In genomic region chr8:81491097-81491705, GRCm38 (mm10) we compare ENCODE assay signal across 18 mouse cellular contexts.
DNase-seq lines count a peak whose midpoint lies in the region; ATAC-seq and TF ChIP-seq lines count a peak whose summit lies in the region.
"Had no signal": no experiment of that assay in that cellular context is flagged by ENCODE, and none has a peak within 500 bp of the region (broad histone marks: within the 10 kb centered on the region; RNA-seq: fewer than 3 reads in every experiment).

No protein-coding gene starts in this region.

- no peaks in the 10 kb centered on the region for H3K36me3 ChIP-seq in liver, embryonic 11.5 days (ENCODE audit: control insufficient read depth, insufficient read depth, low read length)
- no peaks in the 10 kb centered on the region for H3K36me3 ChIP-seq in liver, postnatal 0 days (replicated peaks; ENCODE audit: insufficient read depth, low read length)
- no peaks in the 10 kb centered on the region for H3K36me3 ChIP-seq in G1E (replicated peaks)
- H3K36me3 ChIP-seq in embryonic facial prominence, embryonic 11.5 days (replicated peaks; ENCODE audit: control insufficient read depth, insufficient read depth, low read depth, low read length): no peaks in the 10 kb centered on the region
- H3K36me3 ChIP-seq: forebrain, embryonic 15.5 days; hindbrain, embryonic 10.5 days; liver, embryonic 12.5 days; midbrain, embryonic 13.5 days; neural tube, embryonic 13.5 days had no signal

- no peaks in the 10 kb centered on the region for H3K27me3 ChIP-seq in liver, embryonic 11.5 days (replicated peaks; ENCODE audit: control insufficient read depth, insufficient read depth, low read length)
- H3K27me3 ChIP-seq in liver, postnatal 0 days (ENCODE audit: insufficient read depth, low read length): no peaks in the 10 kb centered on the region
- H3K27me3 ChIP-seq in G1E (ENCODE audit: insufficient read depth, low read length): no peaks in the 10 kb centered on the region
- no peaks in the 10 kb centered on the region for H3K27me3 ChIP-seq in embryonic facial prominence, embryonic 11.5 days (ENCODE audit: control insufficient read depth, insufficient read depth, low read length)
- H3K27me3 ChIP-seq: forebrain, embryonic 15.5 days; liver, embryonic 12.5 days; midbrain, embryonic 13.5 days; neural tube, embryonic 13.5 days had no signal

- no peak for TF ChIP-seq EP300 in liver, postnatal 0 days (IDR thresholded peaks at IDR 0.05; ENCODE audit: low read depth)

- no peak overlapping the region for H3K27ac ChIP-seq in liver, embryonic 11.5 days (ENCODE audit: low read depth, low read length)
- no peak overlapping the region for H3K27ac ChIP-seq in liver, postnatal 0 days (ENCODE audit: low read depth)
- no peak overlapping the region for H3K27ac ChIP-seq in embryonic facial prominence, embryonic 11.5 days (replicated peaks; ENCODE audit: low read depth, low read length)
- H3K27ac ChIP-seq: forebrain, embryonic 15.5 days; hindbrain, embryonic 10.5 days; liver, embryonic 12.5 days; midbrain, embryonic 13.5 days; neural tube, embryonic 13.5 days had no signal

- H3K4me1 ChIP-seq in liver, embryonic 11.5 days (replicated peaks; ENCODE audit: control insufficient read depth, insufficient read depth, low read length): no peaks in the 10 kb centered on the region
- H3K4me1 ChIP-seq in liver, postnatal 0 days (ENCODE audit: insufficient read depth): no peaks in the 10 kb centered on the region
- peaks cover 6% of the 10 kb centered on the region; the same call in 1 of the 2 replicates for H3K4me1 ChIP-seq in G1E (ENCODE audit: insufficient read depth, low read depth, low read length)
- no peaks in the 10 kb centered on the region for H3K4me1 ChIP-seq in embryonic facial prominence, embryonic 11.5 days (ENCODE audit: control insufficient read depth, insufficient read depth, low read length)
- H3K4me1 ChIP-seq: forebrain, embryonic 15.5 days; hindbrain, embryonic 10.5 days; liver, embryonic 12.5 days; midbrain, embryonic 13.5 days; neural tube, embryonic 13.5 days had no signal

- H3K4me3 ChIP-seq in liver, embryonic 11.5 days (ENCODE audit: low read depth, low read length): no peak overlapping the region
- H3K4me3 ChIP-seq in liver, postnatal 0 days (ENCODE audit: low read depth, low read length): no peak overlapping the region
- H3K4me3 ChIP-seq in G1E (ENCODE audit: low read depth, low read length): no peak overlapping the region
- no peak overlapping the region for H3K4me3 ChIP-seq in embryonic facial prominence, embryonic 11.5 days (ENCODE audit: low read depth, low read length)
- H3K4me3 ChIP-seq: forebrain, embryonic 15.5 days; hindbrain, embryonic 10.5 days; liver, embryonic 12.5 days; midbrain, embryonic 13.5 days; neural tube, embryonic 13.5 days had no signal

- H3K4me2 ChIP-seq in liver, embryonic 11.5 days: no peak overlapping the region
- H3K4me2 ChIP-seq in liver, postnatal 0 days (ENCODE audit: low read depth, low read length): no peak overlapping the region
- no peak overlapping the region for H3K4me2 ChIP-seq in embryonic facial prominence, embryonic 11.5 days (ENCODE audit: low read depth, low read length)
- H3K4me2 ChIP-seq: forebrain, embryonic 15.5 days; liver, embryonic 12.5 days; lung, embryonic 14.5 days; midbrain, embryonic 13.5 days; neural tube, embryonic 13.5 days had no signal

- H3K9me3 ChIP-seq in liver, embryonic 11.5 days (ENCODE audit: control insufficient read depth, low read length): no peaks in the 10 kb centered on the region
- no peaks in the 10 kb centered on the region for H3K9me3 ChIP-seq in liver, postnatal 0 days (ENCODE audit: low read length)
- no peaks in the 10 kb centered on the region for H3K9me3 ChIP-seq in G1E (replicated peaks)
- H3K9me3 ChIP-seq in embryonic facial prominence, embryonic 11.5 days (replicated peaks; ENCODE audit: control insufficient read depth, low read length): no peaks in the 10 kb centered on the region
- H3K9me3 ChIP-seq: forebrain, embryonic 15.5 days; hindbrain, embryonic 10.5 days; liver, embryonic 12.5 days; midbrain, embryonic 13.5 days; neural tube, embryonic 13.5 days had no signal

- WGBS in liver, embryonic 11.5 days: 58% methylated on average over 2 of the region's 2 CpGs
- WGBS in liver, postnatal 0 days (ENCODE audit: insufficient replicate concordance): 44% methylated on average over 2 of the region's 2 CpGs
- 38% methylated on average over 2 of the region's 2 CpGs for WGBS in embryonic facial prominence, embryonic 11.5 days

- H3K9ac ChIP-seq in liver, embryonic 11.5 days (ENCODE audit: low read depth, low read length): no peak overlapping the region
- H3K9ac ChIP-seq in liver, postnatal 0 days (replicated peaks): no peak overlapping the region
- no peak overlapping the region for H3K9ac ChIP-seq in embryonic facial prominence, embryonic 11.5 days (replicated peaks; ENCODE audit: low read length)
- H3K9ac ChIP-seq: forebrain, embryonic 15.5 days; liver, embryonic 12.5 days; lung, embryonic 14.5 days; midbrain, embryonic 13.5 days; neural tube, embryonic 13.5 days had no signal

- ATAC-seq in liver, embryonic 11.5 days (replicated peaks; ENCODE audit: low FRiP score): 0 out of 2 replicates have a peak, but pooled peaks have one; percentile 34
- ATAC-seq in liver, postnatal 0 days: no peak
- ATAC-seq in G1E (ENCODE audit: extremely low read depth, insufficient number of reproducible peaks, low FRiP score, poor library complexity, severe bottlenecking): peak; percentile 84
- no peak for ATAC-seq in embryonic facial prominence, embryonic 11.5 days (replicated peaks; ENCODE audit: insufficient number of reproducible peaks, low FRiP score, low TSS enrichment, low read depth)
- ATAC-seq in megakaryocyte-erythroid progenitor cell, adult 5-6 weeks (replicated peaks; ENCODE audit: low FRiP score, low TSS enrichment, poor library complexity, severe bottlenecking): peak; percentile 47
- ATAC-seq: forebrain, embryonic 15.5 days; liver, embryonic 12.5 days; midbrain, embryonic 13.5 days had no signal

- no peak for TF ChIP-seq CTCF in liver, postnatal 0 days (IDR thresholded peaks at IDR 0.05; ENCODE audit: low read depth)
- TF ChIP-seq CTCF in G1E (IDR thresholded peaks at IDR 0.05; ENCODE audit: low read depth, low read length): no peak

- DNase-seq in liver, embryonic 11.5 days (ENCODE audit: low spot score): no peak
- DNase-seq in liver, postnatal 0 days: no peak
- peak; percentile 3 for DNase-seq in G1E (ENCODE audit: low spot score)
- peak; percentile 14 for DNase-seq in embryonic facial prominence, embryonic 11.5 days (ENCODE audit: low spot score)
- DNase-seq in right cerebral cortex, postnatal 10 days (ENCODE audit: low spot score in 2 of 2): no peak
- DNase-seq in cerebellum, adult 9-11 months: no peak
- no peak for DNase-seq in urinary bladder, postnatal 14 days (ENCODE audit: low spot score)
- DNase-seq: cerebellum, adult 9-10 months; gastrocnemius, postnatal 36 days; kidney, adult 9 months; lung, embryonic 14.5 days; lung, postnatal 4 days had no signal

Comparison
In these comparisons a context has a peak if more than half of its experiments do, and no peak if none do; other contexts are left out.
1. ATAC-seq: peak in liver, embryonic 11.5 days (single experiment), G1E (single experiment) and megakaryocyte-erythroid progenitor cell, adult 5-6 weeks (single experiment); none in liver, postnatal 0 days (single experiment) and embryonic facial prominence, embryonic 11.5 days (single experiment).
2. DNase-seq: peak in G1E (single experiment) and embryonic facial prominence, embryonic 11.5 days (single experiment); none in liver, embryonic 11.5 days (single experiment), liver, postnatal 0 days (single experiment), right cerebral cortex, postnatal 10 days (0 of 2), cerebellum, adult 9-11 months (single experiment) and urinary bladder, postnatal 14 days (single experiment).